Mouse (Mus musculus): ENCODE measurements around the gene Myo9a.

Myo9a gene

GRCm38 (mm10) chr9:59949981-59950380 is 199.3 kb downstream of the Myo9a start:
- 95% methylated on average over 5 of the region's 5 CpGs for whole genome bisulfite sequencing

- WGBS = 94% methylated on average over 9 of the region's 9 CpGs
These were observed 200.5 kb downstream of the Myo9a start for GRCm38 (mm10) chr9:59951001-59951750.

GRCm38 (mm10) chr9:59951943-59952342 is 201.2 kb downstream of the Myo9a start:
- WGBS = 91% methylated on average over 4 of the region's 4 CpGs

- WGBS = 80% methylated on average over 8 of the region's 8 CpGs
These were observed 201.9 kb downstream of the Myo9a start for GRCm38 (mm10) chr9:59952515-59953070.

- 90% methylated on average over 7 of the region's 7 CpGs for WGBS
These were observed 202.9 kb downstream of the Myo9a start for GRCm38 (mm10) chr9:59953556-59953955.

GRCm38 (mm10) chr9:59955199-59955598 is 204.5 kb downstream of the Myo9a start:
- WGBS = 77% methylated on average over 3 of the region's 3 CpGs

- WGBS = 65% methylated on average over 6 of the region's 6 CpGs
These were observed 205.0 kb downstream of the Myo9a start for GRCm38 (mm10) chr9:59955692-59956091.

GRCm38 (mm10) chr9:59956496-59956895 is 205.8 kb downstream of the Myo9a start:
- 67% methylated on average over 6 of the region's 6 CpGs for WGBS

- 86% methylated on average over 1 of the region's 1 CpGs for WGBS
These were observed 207.4 kb downstream of the Myo9a start for GRCm38 (mm10) chr9:59958115-59958514.

- 3% methylated on average over 8 of the region's 8 CpGs for WGBS
These were observed 208.6 kb downstream of the Myo9a start for GRCm38 (mm10) chr9:59959276-59959675.

- WGBS = 88% methylated on average over 10 of the region's 10 CpGs
These were observed 209.9 kb downstream of the Myo9a start, which contains the start of gene Nr2e3 for GRCm38 (mm10) chr9:59960559-59960958. TSS of gene Nr2e3 (minus strand) at chr9:59960659.

- 60% methylated on average over 14 of the region's 14 CpGs for WGBS
These were observed 210.7 kb downstream of the Myo9a start for GRCm38 (mm10) chr9:59961201-59961955.

GRCm38 (mm10) chr9:59964367-59964766 is 213.7 kb downstream of the Myo9a start:
- 58% methylated on average over 3 of the region's 3 CpGs for WGBS

- 86% methylated on average over 10 of the region's 10 CpGs for WGBS
These were observed 214.3 kb downstream of the Myo9a start for GRCm38 (mm10) chr9:59965046-59965445.

GRCm38 (mm10) chr9:59969383-59969782 is 218.7 kb downstream of the Myo9a start:
- WGBS = 20% methylated on average over 6 of the region's 6 CpGs

GRCm38 (mm10) chr9:59971263-59971662 is 220.6 kb downstream of the Myo9a start:
- 61% methylated on average over 4 of the region's 4 CpGs for WGBS
